Comparison of ENCODE assay signal across 9 mouse cellular contexts in genomic region chr9:66620055-66620454, GRCm38 (mm10). TPM values are rescaled to one million over a fixed set of nuclear protein-coding genes. Genes with fewer than 3 reads are reported as not detected.
DNase-seq lines count a peak whose midpoint lies in the region; ATAC-seq and TF ChIP-seq lines count a peak whose summit lies in the region.
"Had no signal": no experiment of that assay in that cellular context is flagged by ENCODE, and none has a peak within 500 bp of the region (broad histone marks: within the 10 kb centered on the region; RNA-seq: fewer than 3 reads in every experiment).

No protein-coding gene starts in this region.

- peak overlapping the region; percentile 60 to 69 for H3K27ac ChIP-seq in heart, embryonic 14.5 days (replicated peaks in 1 of 2; ENCODE audit: control insufficient read depth in 1 of 2, insufficient read depth in 1 of 2, low read depth in 2 of 2, low read length in 2 of 2)
- peak overlapping the region; percentile 74 for H3K27ac ChIP-seq in lung, embryonic 15.5 days
- peak overlapping the region; percentile 65 for H3K27ac ChIP-seq in intestine, embryonic 16.5 days (ENCODE audit: low read length)

- no peak for TF ChIP-seq CTCF in lung, adult 2 months (IDR thresholded peaks at IDR 0.05; ENCODE audit: insufficient read depth, low read length)

- H3K27me3 ChIP-seq in heart, embryonic 14.5 days (ENCODE audit: control insufficient read depth, insufficient read depth, low read length), result no peaks in the 10 kb centered on the region
- H3K27me3 ChIP-seq in lung, embryonic 15.5 days, result no peaks in the 10 kb centered on the region
- H3K27me3 ChIP-seq in intestine, embryonic 16.5 days (replicated peaks; ENCODE audit: control insufficient read depth, insufficient read depth, low read length), result no peaks in the 10 kb centered on the region
- H3K27me3 ChIP-seq in myocyte (ENCODE audit: control insufficient read depth, insufficient read depth, insufficient read length), result no peaks in the 10 kb centered on the region

- ATAC-seq in heart, embryonic 14.5 days (ENCODE audit: insufficient number of reproducible peaks, insufficient read depth, low FRiP score, low read depth), result no peak
- no peak for ATAC-seq in lung, embryonic 15.5 days (ENCODE audit: borderline replicate concordance, extremely low read depth, low FRiP score, low TSS enrichment)
- ATAC-seq in intestine, embryonic 16.5 days, result no peak

- WGBS in heart, embryonic 14.5 days, result 82% methylated on average over 1 of the region's 1 CpGs
- WGBS in lung, embryonic 15.5 days, result 33% methylated on average over 1 of the region's 1 CpGs
- 43% methylated on average over 1 of the region's 1 CpGs for WGBS in lung, adult 2 months
- 47% methylated on average over 1 of the region's 1 CpGs for WGBS in intestine, embryonic 16.5 days

- peaks cover 10 to 22% of the 10 kb centered on the region in 2 experiments for H3K4me1 ChIP-seq in heart, embryonic 14.5 days (ENCODE audit: control insufficient read depth in 2 of 2, insufficient read depth in 2 of 2, low read length in 2 of 2)
- peaks cover 29% of the 10 kb centered on the region for H3K4me1 ChIP-seq in lung, embryonic 15.5 days
- peaks cover 8% of the 10 kb centered on the region; the same call in 1 of the 2 replicates for H3K4me1 ChIP-seq in lung, adult 2 months (ENCODE audit: control insufficient read depth, insufficient read depth, low read length)
- peaks cover 8% of the 10 kb centered on the region for H3K4me1 ChIP-seq in intestine, embryonic 16.5 days (ENCODE audit: control insufficient read depth, insufficient read depth, low read length)

- no peaks in the 10 kb centered on the region for H3K9me3 ChIP-seq in heart, embryonic 14.5 days (ENCODE audit: control insufficient read depth, low read length)
- H3K9me3 ChIP-seq in lung, embryonic 15.5 days, result no peaks in the 10 kb centered on the region
- H3K9me3 ChIP-seq in intestine, embryonic 16.5 days (ENCODE audit: control insufficient read depth, low read length), result no peaks in the 10 kb centered on the region

- no peaks in the 10 kb centered on the region for H3K79me2 ChIP-seq in myocyte (ENCODE audit: control insufficient read depth, insufficient read depth)

- TF ChIP-seq POLR2A in lung, adult 2 months (IDR thresholded peaks at IDR 0.05; ENCODE audit: borderline replicate concordance, extremely low read depth, low read depth, low read length), result no peak
- no peak for TF ChIP-seq POLR2A in myocyte (IDR thresholded peaks at IDR 0.05; ENCODE audit: insufficient read length, low read depth)

- no peaks in the 10 kb centered on the region for H3K36me3 ChIP-seq in heart, embryonic 14.5 days (ENCODE audit: control insufficient read depth, insufficient read depth, low read length)
- no peaks in the 10 kb centered on the region for H3K36me3 ChIP-seq in lung, embryonic 15.5 days
- no peaks in the 10 kb centered on the region for H3K36me3 ChIP-seq in intestine, embryonic 16.5 days (ENCODE audit: control insufficient read depth, insufficient read depth, low read length)
- H3K36me3 ChIP-seq in myocyte (ENCODE audit: control insufficient read depth, insufficient read depth), result no peaks in the 10 kb centered on the region

- no peak for DNase-seq in heart, adult 8-10 months (ENCODE audit: low spot score)
- no peak for DNase-seq in lung, adult 2 months
- no peak for DNase-seq in frontal cortex, adult 2 months (ENCODE audit: extremely low spot score in 1 of 2, low spot score in 1 of 2)
- DNase-seq in Muller cell, postnatal 12 days (ENCODE audit: inconsistent ontology term), result no peak
- DNase-seq: right cerebral cortex, postnatal 14 days had no signal

- H3K9ac ChIP-seq in heart, embryonic 14.5 days (ENCODE audit: low read length), result no peak overlapping the region; the same call in 1 of the 2 replicates
- no peak overlapping the region for H3K9ac ChIP-seq in lung, embryonic 15.5 days
- H3K9ac ChIP-seq in intestine, embryonic 16.5 days (ENCODE audit: low read depth, low read length), result no peak overlapping the region

- no peak overlapping the region; the same call in 1 of the 2 replicates for H3K4me2 ChIP-seq in heart, embryonic 14.5 days (ENCODE audit: low read length)
- H3K4me2 ChIP-seq in lung, embryonic 15.5 days, result peak overlapping the region; percentile 26; the same call in 1 of the 2 replicates
- H3K4me2 ChIP-seq in intestine, embryonic 16.5 days (ENCODE audit: low read depth, low read length), result no peak overlapping the region
- peak overlapping the region; percentile 65 for H3K4me2 ChIP-seq in myocyte (ENCODE audit: low read depth)

- H3ac ChIP-seq in myocyte (ENCODE audit: control insufficient read depth, insufficient read length), result no peak overlapping the region

- no peak overlapping the region for H3K4me3 ChIP-seq in heart, embryonic 14.5 days (ENCODE audit: control insufficient read depth in 1 of 2, insufficient read depth in 1 of 2, low read depth in 1 of 2, low read length in 2 of 2)
- no peak overlapping the region for H3K4me3 ChIP-seq in lung, embryonic 15.5 days
- H3K4me3 ChIP-seq in lung, adult 2 months (replicated peaks; ENCODE audit: extremely low read depth, low read depth, low read length), result no peak overlapping the region
- H3K4me3 ChIP-seq in intestine, embryonic 16.5 days (ENCODE audit: low read length), result no peak overlapping the region
- H3K4me3 ChIP-seq in myocyte, result no peak overlapping the region

TF ChIP-seq in myocyte, 11 proteins besides CTCF, POLR2A, EP300 and RAD21:
- TF ChIP-seq SRF (IDR thresholded peaks at IDR 0.05; ENCODE audit: control insufficient read depth, insufficient read length, low read depth) (no peak), TCF3 (IDR thresholded peaks at IDR 0.05; ENCODE audit: insufficient read length, low read depth) (no peak), MAX (IDR thresholded peaks at IDR 0.05; ENCODE audit: low read depth) (no peak), MYOG (IDR thresholded peaks at IDR 0.05; ENCODE audit: control insufficient read depth in 1 of 3, insufficient read depth in 1 of 3, insufficient read length in 2 of 3, low read depth in 2 of 3) (no peak), TCF12 (IDR thresholded peaks at IDR 0.05; ENCODE audit: insufficient read depth, poor library complexity, severe bottlenecking) (no peak), POLR2AphosphoS2 (IDR thresholded peaks at IDR 0.05; ENCODE audit: insufficient read length, low read depth) (no peak), REST (IDR thresholded peaks at IDR 0.05; ENCODE audit: insufficient read depth, insufficient read length) (no peak), MYOD1 (IDR thresholded peaks at IDR 0.05; ENCODE audit: control insufficient read depth in 1 of 3, insufficient read length in 2 of 3, low read depth in 2 of 3) (no peak), E2F4 (IDR thresholded peaks at IDR 0.05; ENCODE audit: insufficient read depth) (no peak), CEBPB (IDR thresholded peaks at IDR 0.05; ENCODE audit: insufficient read depth, poor library complexity, severe bottlenecking) (no peak)

RNA-seq across cellular contexts. Expression of gene Usp3, which starts 27.1 kb away (rescaled TPM):
- polyA plus RNA-seq in heart, embryonic 14.5 days (2014; fragmentation: Nextera tagmentation; extraction: Ambion mirVana), result 39.9 and 51.7 TPM in 2 replicates
- total RNA-seq in heart, adult 8-10 months (2022), result 10 to 100 TPM; 19.8 to 26.5 (median 21.9) TPM
- 51.4 and 57.1 TPM in 2 replicates for polyA plus RNA-seq in lung, embryonic 15.5 days (2015; fragmentation: Nextera tagmentation; extraction: Ambion mirVana)
- polyA plus RNA-seq in lung, adult 2 months (2012; rRNA removed), result 10.8 and 15.6 TPM in 2 replicates
- 75.5 and 79.1 TPM in 2 replicates for polyA plus RNA-seq in intestine, embryonic 16.5 days (2015; fragmentation: Nextera tagmentation; extraction: Ambion mirVana)
- 20.4 TPM for polyA plus RNA-seq in myocyte (2012; fragmentation: generic; extraction: Trizol)
- polyA plus RNA-seq in frontal cortex, adult 2 months (2012; rRNA removed), result 38.5 and 41.2 TPM in 2 replicates

Comparison
In these comparisons a context has a peak if more than half of its experiments do, and no peak if none do; other contexts are left out.
1. H3K4me2 ChIP-seq: peak in lung, embryonic 15.5 days (single experiment) and myocyte (single experiment); none in heart, embryonic 14.5 days (single experiment) and intestine, embryonic 16.5 days (single experiment).
2. Peak in every context shown above with its lines, with median percentiles within 50 percentile points of each other: H3K27ac ChIP-seq.